Mouse (Mus musculus) hindbrain, embryonic 15.5 days (tissue): ENCODE results near the gene Arap1. TPM values are rescaled to one million over a fixed set of nuclear protein-coding genes. Genes with fewer than 3 reads are reported as not detected.

Source experiments
- ATAC-seq: fragments of 200-750 bp; cut with Nextera tagmentation; 2 replicates; pipeline ENCODE4 v1.8.0; 2017; ENCODE audit warnings: low read depth, moderate number of reproducible peaks, moderate TSS enrichment; ENCODE audit not compliant: low FRiP score
- H3K27ac ChIP-seq: fragments of 300-500 bp; sonication (generic); replicated peaks from 2 replicates; pipeline ENCODE4 v1.5.1; 2015; ENCODE audit warnings: mild to moderate bottlenecking, inconsistent platforms
- H3K27me3 ChIP-seq: fragments of 300-500 bp; sonication (generic); 2 replicates; pipeline ENCODE4 v1.6.1; 2015; ENCODE audit warnings: control low read depth, inconsistent platforms
- H3K36me3 ChIP-seq: fragments of 300-500 bp; sonication (generic); 2 replicates; pipeline ENCODE4 v1.6.1; 2015; ENCODE audit warnings: control low read depth, inconsistent platforms
- H3K4me1 ChIP-seq: fragments of 300-500 bp; sonication (generic); replicated peaks from 2 replicates; pipeline ENCODE4 v1.6.1; 2015; ENCODE audit warnings: control low read depth, inconsistent platforms
- H3K4me2 ChIP-seq: fragments of 300-500 bp; sonication (generic); 2 replicates; pipeline ENCODE4 v1.6.1; 2015; ENCODE audit warnings: moderate library complexity, mild to moderate bottlenecking, inconsistent platforms
- H3K4me3 ChIP-seq: fragments of 300-500 bp; sonication (generic); 2 replicates; pipeline ENCODE4 v1.5.1; 2015; ENCODE audit warnings: mild to moderate bottlenecking, inconsistent platforms
- H3K9ac ChIP-seq: fragments of 300-500 bp; sonication (generic); 2 replicates; pipeline ENCODE4 v1.6.1; 2015; ENCODE audit warnings: inconsistent platforms
- H3K9me3 ChIP-seq: fragments of 300-500 bp; sonication (generic); 2 replicates; pipeline ENCODE4 v1.6.1; 2016; ENCODE audit warnings: control low read depth, inconsistent platforms
- WGBS: fragments of 180-500 bp; shearing (Covaris S2); methylation state at CpG from one replicate; pipeline ENCODE4 v1.1.7; 2015; 5-methylcytosine and 5-hydroxymethylcytosine counted together
- polyA plus RNA-seq: library from polyadenylated mRNA; unstranded; fragments of >200 nt; fragmentation: Nextera tagmentation; extraction: Ambion mirVana; gene quantifications from 2 replicates; pipeline ENCODE4 v1.2.1, GENCODE M21; 2015

Gene Arap1
- polyA plus RNA-seq, 1 experiment from 2014 or later = 10.6 TPM

GRCm38 (mm10) chr7:101410267-101410936, 62.5 kb downstream of the Arap1 start, which contains the start of gene Gm45837:
TSS of gene Gm45837 (plus strand) at chr7:101410886.
- Histone ChIP-seq H3K27ac (no peak within 1 kb of the TSS), H3K27me3 (no peaks in the 10 kb centered on the region), H3K9ac (no peak within 1 kb of the TSS), H3K4me3 (no peak within 1 kb of the TSS), H3K4me2 (no peak within 1 kb of the TSS), H3K4me1 (peaks cover 21% of the 10 kb centered on the region), H3K36me3 (no peaks in the 10 kb centered on the region), H3K9me3 (no peaks in the 10 kb centered on the region)
- 84% methylated on average over 11 of the region's 11 CpGs for WGBS
- ATAC-seq = no peak

GRCm38 (mm10) chr7:101412796-101413195, 64.9 kb downstream of the Arap1 start:
- no peaks in the 10 kb centered on the region for H3K27me3 ChIP-seq
- no peak overlapping the region for H3K4me3 ChIP-seq
- H3K9ac ChIP-seq = no peak overlapping the region
- H3K4me1 ChIP-seq = peaks cover 27% of the 10 kb centered on the region
- no peaks in the 10 kb centered on the region for H3K9me3 ChIP-seq
- H3K36me3 ChIP-seq = no peaks in the 10 kb centered on the region
- H3K27ac ChIP-seq = no peak overlapping the region
- no peak overlapping the region for H3K4me2 ChIP-seq
- ATAC-seq = peak; percentile 31; the same call in 1 of the 2 replicates

DNA sequence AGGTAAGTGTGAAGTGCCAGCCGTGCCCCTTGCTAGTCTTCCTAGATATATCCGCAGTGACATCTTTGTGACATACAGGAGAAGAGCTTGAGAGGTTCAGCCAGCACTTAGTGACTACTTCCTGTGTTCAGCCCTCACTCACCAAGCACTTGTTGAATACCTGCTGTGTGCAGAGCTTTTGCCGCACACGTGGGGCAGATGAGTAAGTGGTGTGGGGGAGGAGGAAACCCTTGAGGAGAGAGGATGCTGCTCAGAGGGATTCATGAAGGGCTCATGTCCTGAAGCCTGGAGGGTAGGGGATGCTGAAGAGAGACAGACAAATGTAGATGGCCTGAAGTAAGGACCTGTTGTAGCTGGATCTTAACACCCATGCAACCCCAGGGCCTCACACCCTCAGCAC, 66.3 kb downstream of the Arap1 start:
- Histone ChIP-seq H3K27ac (no peak overlapping the region), H3K36me3 (no peaks in the 10 kb centered on the region), H3K9me3 (no peaks in the 10 kb centered on the region), H3K4me1 (peaks cover 31% of the 10 kb centered on the region), H3K4me3 (no peak overlapping the region), H3K9ac (no peak overlapping the region), H3K27me3 (peaks cover 5% of the 10 kb centered on the region; the same call in 1 of the 2 replicates), H3K4me2 (no peak overlapping the region)
- ATAC-seq = no peak
- whole genome bisulfite sequencing = 58% methylated on average over 4 of the region's 4 CpGs

DNA sequence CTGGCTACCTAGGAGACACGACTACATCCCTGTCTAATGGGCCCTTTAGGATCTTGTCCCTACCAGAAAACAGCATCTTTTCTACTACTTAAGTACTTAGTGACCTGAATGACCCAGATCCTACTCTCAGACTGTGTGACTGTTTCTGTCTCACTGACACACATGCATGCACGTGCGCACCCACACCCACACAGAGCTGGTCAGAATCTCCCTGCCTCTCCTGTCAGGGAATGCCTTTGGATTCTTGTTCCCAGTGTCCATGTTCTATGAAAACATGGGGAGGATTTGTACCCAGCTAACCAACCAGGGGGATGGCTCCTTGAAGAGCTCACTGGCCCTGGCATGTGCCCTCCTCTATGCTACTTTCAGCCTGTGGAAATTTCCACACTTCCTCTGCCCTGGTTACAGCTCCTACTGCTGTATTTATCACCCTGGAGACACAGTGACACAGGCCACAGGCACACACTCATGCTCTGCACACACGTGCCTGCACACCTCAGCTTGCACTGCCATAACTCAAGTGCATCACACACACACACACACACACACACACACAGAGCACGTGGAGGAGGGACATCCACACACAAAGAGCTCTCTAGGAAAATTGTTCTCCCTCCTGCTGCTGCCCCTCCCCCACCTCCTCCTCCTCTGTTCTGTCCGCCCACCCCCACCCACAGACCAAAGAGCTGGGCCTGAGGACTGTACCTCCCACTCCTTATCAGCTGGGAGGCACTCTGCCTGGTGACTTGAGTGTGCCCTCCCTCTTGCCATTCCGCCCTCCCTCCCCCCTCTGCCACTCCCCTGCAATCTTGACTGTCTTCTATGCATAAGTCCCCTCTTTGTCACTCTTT, 67.0 kb downstream of the Arap1 start:
- H3K4me3 ChIP-seq = no peak overlapping the region
- 25% methylated on average over 7 of the region's 7 CpGs for WGBS
- no peak overlapping the region for H3K4me2 ChIP-seq
- H3K4me1 ChIP-seq = peaks cover 37% of the 10 kb centered on the region
- ATAC-seq = peak; percentile 47
- H3K9ac ChIP-seq = no peak overlapping the region
- H3K27me3 ChIP-seq = peaks cover 5% of the 10 kb centered on the region; the same call in 1 of the 2 replicates
- peak overlapping the region; percentile 47; the same call in 1 of the 2 replicates for H3K27ac ChIP-seq
- no peaks in the 10 kb centered on the region for H3K36me3 ChIP-seq
- H3K9me3 ChIP-seq = no peaks in the 10 kb centered on the region

DNA sequence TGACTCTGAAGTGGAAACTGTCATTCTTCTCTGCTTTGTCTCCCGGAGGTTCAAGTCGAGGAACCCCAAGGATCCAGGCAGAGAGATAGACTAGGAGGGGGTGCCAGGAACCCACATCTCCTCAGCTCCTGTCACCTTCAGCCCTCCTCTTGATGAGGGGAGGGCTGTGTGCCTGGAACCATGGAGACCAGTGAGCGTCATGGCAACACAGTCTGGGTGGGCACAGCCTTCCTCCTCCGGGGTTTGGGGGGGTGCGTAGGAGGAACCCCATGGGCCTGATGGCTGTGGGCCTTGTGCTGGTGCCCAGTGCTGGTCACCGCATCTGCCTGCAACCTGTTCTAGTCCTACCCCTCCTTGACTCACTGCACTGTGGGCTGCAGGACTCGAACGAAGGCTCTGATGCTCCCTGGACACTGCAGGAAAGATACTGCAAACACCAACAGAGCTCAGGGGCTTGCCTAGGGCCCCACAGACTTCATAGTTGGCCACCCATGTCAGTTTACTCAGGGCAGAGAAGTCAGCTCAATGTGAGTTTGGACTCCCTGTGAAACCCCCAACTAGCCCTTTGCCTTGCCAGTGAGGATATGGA, 67.7 kb downstream of the Arap1 start:
- no peaks in the 10 kb centered on the region for H3K9me3 ChIP-seq
- H3K36me3 ChIP-seq = no peaks in the 10 kb centered on the region
- H3K27ac ChIP-seq = no peak overlapping the region
- no peak overlapping the region for H3K4me3 ChIP-seq
- H3K4me1 ChIP-seq = peaks cover 39% of the 10 kb centered on the region
- H3K9ac ChIP-seq = no peak overlapping the region
- 26% methylated on average over 8 of the region's 8 CpGs for WGBS
- H3K4me2 ChIP-seq = no peak overlapping the region
- H3K27me3 ChIP-seq = peaks cover 5% of the 10 kb centered on the region; the same call in 1 of the 2 replicates
- ATAC-seq = 0 out of 2 replicates have a peak, but pooled peaks have one; percentile 1

GRCm38 (mm10) chr7:101416391-101416790, 68.5 kb downstream of the Arap1 start:
- Histone ChIP-seq H3K27ac (no peak overlapping the region), H3K9ac (no peak overlapping the region), H3K9me3 (no peaks in the 10 kb centered on the region), H3K4me3 (no peak overlapping the region), H3K4me1 (peaks cover 46% of the 10 kb centered on the region), H3K36me3 (no peaks in the 10 kb centered on the region), H3K4me2 (no peak overlapping the region), H3K27me3 (peaks cover 5% of the 10 kb centered on the region; the same call in 1 of the 2 replicates)
- ATAC-seq = no peak
- WGBS = 66% methylated on average over 5 of the region's 5 CpGs

DNA sequence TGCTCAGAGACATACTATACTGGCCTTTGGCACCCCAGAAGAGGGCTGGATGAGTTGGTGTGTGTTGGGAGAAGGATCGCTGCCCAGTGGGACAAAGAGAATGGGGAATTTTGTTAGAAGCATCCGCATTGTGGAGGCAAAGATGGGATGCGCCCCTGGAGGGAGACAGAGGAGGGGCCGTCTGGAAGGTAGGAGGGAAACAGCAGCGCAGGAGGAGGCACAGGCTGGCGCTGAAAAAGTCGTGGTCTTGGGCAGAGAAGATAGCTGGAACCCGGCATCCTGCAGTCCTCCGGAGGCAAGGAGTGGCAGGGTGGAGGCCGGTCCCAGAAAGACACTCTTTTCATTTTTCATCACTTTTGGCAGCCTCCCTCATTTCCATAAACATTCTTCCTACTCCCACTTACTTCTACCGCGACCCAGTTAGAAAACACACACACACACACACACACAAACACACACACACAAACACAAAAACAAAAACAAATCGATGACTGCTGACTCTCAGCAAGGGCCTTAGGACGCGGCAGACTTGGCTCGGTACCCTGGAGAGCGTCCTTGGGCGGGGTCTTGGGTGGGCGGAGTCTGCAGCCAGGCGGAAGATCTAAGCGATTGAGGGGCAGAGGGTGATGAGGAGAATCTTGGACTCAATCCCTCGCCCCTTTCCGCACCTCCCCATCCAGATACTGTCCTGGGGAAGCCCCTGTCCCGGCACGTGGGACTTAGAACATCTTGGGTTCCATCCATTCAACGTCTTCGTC, 71.3 kb downstream of the Arap1 start:
- 5% methylated on average over 27 of the region's 27 CpGs for WGBS
- Histone ChIP-seq H3K27me3 (peaks cover 5% of the 10 kb centered on the region; the same call in 1 of the 2 replicates), H3K27ac (no peak overlapping the region), H3K36me3 (no peaks in the 10 kb centered on the region), H3K4me2 (peak overlapping the region; percentile 34), H3K4me1 (peaks cover 55% of the 10 kb centered on the region), H3K9me3 (no peaks in the 10 kb centered on the region), H3K4me3 (no peak overlapping the region), H3K9ac (no peak overlapping the region)
- ATAC-seq = no peak

GRCm38 (mm10) chr7:101421529-101421928, 73.7 kb downstream of the Arap1 start, which contains the start of gene Pde2a:
TSS of gene Pde2a (plus strand) at chr7:101421691.
- WGBS = 12% methylated on average over 6 of the region's 6 CpGs
- Histone ChIP-seq H3K9ac (peak within 1 kb of the TSS; percentile 27), H3K9me3 (no peaks in the 10 kb centered on the region), H3K27ac (peak within 1 kb of the TSS; percentile 46), H3K4me2 (peak within 1 kb of the TSS; percentile 54), H3K27me3 (peaks cover 5% of the 10 kb centered on the region; the same call in 1 of the 2 replicates), H3K4me3 (peak within 1 kb of the TSS; percentile 32), H3K36me3 (no peaks in the 10 kb centered on the region), H3K4me1 (peaks cover 37% of the 10 kb centered on the region)
- peak; percentile 81 for ATAC-seq

- H3K36me3 ChIP-seq = no peaks in the 10 kb centered on the region
- ATAC-seq = peak; percentile 6; the same call in 1 of the 2 replicates
- peaks cover 37% of the 10 kb centered on the region for H3K4me1 ChIP-seq
- peak overlapping the region; percentile 27 for H3K9ac ChIP-seq
- no peak overlapping the region for H3K27ac ChIP-seq
- H3K9me3 ChIP-seq = no peaks in the 10 kb centered on the region
- H3K4me2 ChIP-seq = peak overlapping the region; percentile 54
- peaks cover 5% of the 10 kb centered on the region; the same call in 1 of the 2 replicates for H3K27me3 ChIP-seq
- peak overlapping the region; percentile 32 for H3K4me3 ChIP-seq
- WGBS = 14% methylated on average over 3 of the region's 3 CpGs
Measured at GRCm38 (mm10) chr7:101422069-101422468, 74.2 kb downstream of the Arap1 start.

GRCm38 (mm10) chr7:101422646-101423045, 74.8 kb downstream of the Arap1 start:
- Histone ChIP-seq H3K27ac (no peak overlapping the region), H3K36me3 (no peaks in the 10 kb centered on the region), H3K27me3 (peaks cover 5% of the 10 kb centered on the region; the same call in 1 of the 2 replicates), H3K9me3 (no peaks in the 10 kb centered on the region), H3K4me2 (peak overlapping the region; percentile 54), H3K4me3 (no peak overlapping the region), H3K9ac (no peak overlapping the region), H3K4me1 (peaks cover 37% of the 10 kb centered on the region)
- ATAC-seq = 0 out of 2 replicates have a peak, but pooled peaks have one; percentile 15
- WGBS = 76% methylated on average over 8 of the region's 8 CpGs

DNA sequence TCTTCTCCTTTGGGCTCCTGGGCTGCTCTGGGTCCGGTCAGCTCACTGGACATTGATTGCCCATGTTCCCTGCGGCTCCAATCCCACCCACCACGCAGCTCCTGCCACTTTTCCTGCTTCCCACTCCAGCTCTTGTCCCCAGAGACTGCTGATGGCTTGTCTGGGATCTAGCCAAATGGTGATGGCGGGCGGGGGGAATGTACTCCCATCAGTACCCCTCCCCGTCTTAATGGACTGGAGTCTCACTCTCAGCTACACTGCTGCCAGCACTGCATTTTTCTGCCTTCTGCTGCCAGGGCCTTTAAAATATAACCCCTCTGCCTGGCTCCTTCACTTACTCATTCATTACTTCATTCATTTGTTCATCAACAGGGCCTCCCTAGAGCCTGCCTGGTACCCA, 76.1 kb downstream of the Arap1 start:
- Histone ChIP-seq H3K9me3 (no peaks in the 10 kb centered on the region), H3K9ac (no peak overlapping the region), H3K27me3 (no peaks in the 10 kb centered on the region), H3K4me3 (no peak overlapping the region), H3K4me2 (no peak overlapping the region), H3K36me3 (no peaks in the 10 kb centered on the region), H3K27ac (no peak overlapping the region), H3K4me1 (peaks cover 35% of the 10 kb centered on the region)
- no peak for ATAC-seq
- WGBS = 39% methylated on average over 6 of the region's 6 CpGs
